Comparison of ENCODE assay signal across 8 mouse cellular contexts in the genomic region with DNA sequence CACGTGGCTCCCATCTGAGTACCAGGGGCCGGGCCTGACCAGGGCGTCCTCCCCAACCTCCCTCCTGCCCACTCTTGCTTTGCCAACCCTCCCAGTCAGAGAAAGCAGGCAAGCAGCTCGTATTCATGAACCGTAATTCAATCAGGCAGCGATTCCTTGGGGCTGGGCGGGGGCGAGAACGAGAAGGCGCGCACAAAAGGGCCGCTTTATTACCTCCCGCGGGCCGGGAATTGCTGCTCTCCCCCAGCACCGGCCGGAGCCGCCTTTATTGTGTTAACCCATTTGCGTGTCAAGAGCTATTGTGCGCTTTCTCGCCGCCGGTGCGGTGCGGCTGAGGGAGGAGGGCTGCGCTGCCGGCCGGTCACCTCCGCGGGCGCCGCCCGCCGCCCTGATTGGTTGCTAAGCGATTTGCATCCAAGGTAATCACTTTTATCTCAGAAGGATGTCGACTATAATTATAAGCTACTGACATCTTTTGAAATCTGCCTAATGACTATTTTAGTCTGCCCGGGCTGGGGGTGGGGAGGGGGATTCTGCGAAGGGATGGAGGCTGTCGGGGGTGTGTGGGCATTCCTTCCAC. TPM values are rescaled to one million over a fixed set of nuclear protein-coding genes. Genes with fewer than 3 reads are reported as not detected.
A peak's percentile ranks its signal among the peaks of the same experiment; 100 is the strongest.
DNase-seq lines count a peak whose midpoint lies in the region; ATAC-seq and TF ChIP-seq lines count a peak whose summit lies in the region.
"Had no signal": no experiment of that assay in that cellular context is flagged by ENCODE, and none has a peak within 500 bp of the region (broad histone marks: within the 10 kb centered on the region; RNA-seq: fewer than 3 reads in every experiment).

No protein-coding gene starts in this region.

- TF ChIP-seq CTCF in lung, embryonic 14.5 days (IDR thresholded peaks at IDR 0.05; ENCODE audit: low read depth) = no peak
- TF ChIP-seq CTCF in olfactory bulb, adult 2 months (IDR thresholded peaks at IDR 0.05; ENCODE audit: insufficient read depth, low read depth, low read length) = no peak

- peaks cover 35% of the 10 kb centered on the region for H3K4me1 ChIP-seq in lung, embryonic 14.5 days (ENCODE audit: insufficient read depth)
- peaks cover 31% of the 10 kb centered on the region for H3K4me1 ChIP-seq in embryonic facial prominence, embryonic 14.5 days (ENCODE audit: control insufficient read depth, insufficient read depth, low read length)
- H3K4me1 ChIP-seq in olfactory bulb, adult 2 months (ENCODE audit: control insufficient read depth, insufficient read depth, low read length) = peaks cover 68% of the 10 kb centered on the region

- no peak overlapping the region for H3K27ac ChIP-seq in lung, embryonic 14.5 days (ENCODE audit: low read depth)
- no peak overlapping the region for H3K27ac ChIP-seq in embryonic facial prominence, embryonic 14.5 days (replicated peaks; ENCODE audit: low read depth, low read length)
- H3K27ac ChIP-seq in olfactory bulb, adult 2 months (ENCODE audit: insufficient read depth, low read depth, low read length) = no peak overlapping the region

- DNase-seq in lung, embryonic 14.5 days = peak; percentile 32
- no peak for DNase-seq in lung, postnatal 4 days
- peak; percentile 80 for DNase-seq in embryonic facial prominence, embryonic 14.5 days (ENCODE audit: low spot score)
- peak; percentile 62 to 72 for DNase-seq in kidney, postnatal 4 days
- no peak for DNase-seq in frontal cortex, postnatal 25 days (ENCODE audit: low spot score in 2 of 2)
- no peak for DNase-seq in gastrocnemius, adult 18-20 months (ENCODE audit: low spot score)

- H3K4me3 ChIP-seq in lung, embryonic 14.5 days (ENCODE audit: low read depth, low read length) = peak overlapping the region; percentile 32
- H3K4me3 ChIP-seq in embryonic facial prominence, embryonic 14.5 days (ENCODE audit: low read depth, low read length) = peak overlapping the region; percentile 40
- peak overlapping the region; percentile 95 for H3K4me3 ChIP-seq in olfactory bulb, adult 2 months (ENCODE audit: insufficient read depth, low read depth, low read length)
- H3K4me3 ChIP-seq: megakaryocyte, embryonic 14.5 days had no signal

- TF ChIP-seq POLR2A in olfactory bulb, adult 2 months (IDR thresholded peaks at IDR 0.05; ENCODE audit: insufficient read depth, low read depth, low read length) = no peak

- peak overlapping the region; percentile 22 for H3K9ac ChIP-seq in lung, embryonic 14.5 days
- peak overlapping the region; percentile 43; the same call in 1 of the 2 replicates for H3K9ac ChIP-seq in embryonic facial prominence, embryonic 14.5 days (ENCODE audit: low read depth, low read length)

- no peaks in the 10 kb centered on the region for H3K9me3 ChIP-seq in lung, embryonic 14.5 days (ENCODE audit: low read depth, low read length)
- H3K9me3 ChIP-seq in embryonic facial prominence, embryonic 14.5 days (ENCODE audit: control insufficient read depth, low read length) = no peaks in the 10 kb centered on the region
- H3K9me3 ChIP-seq: megakaryocyte, embryonic 14.5 days had no signal

- WGBS in lung, embryonic 14.5 days = 2% methylated on average over 39 of the region's 39 CpGs
- under 1% methylated on average over 34 of the region's 39 CpGs for WGBS in embryonic facial prominence, embryonic 14.5 days
- 3% methylated on average over 39 of the region's 39 CpGs for WGBS in olfactory bulb, adult 2 months

- H3K27me3 ChIP-seq in lung, embryonic 14.5 days (ENCODE audit: insufficient read depth, low read length) = peaks cover 25% of the 10 kb centered on the region
- peaks cover 30% of the 10 kb centered on the region for H3K27me3 ChIP-seq in embryonic facial prominence, embryonic 14.5 days (replicated peaks; ENCODE audit: control insufficient read depth, insufficient read depth, low read length)

- no peaks in the 10 kb centered on the region for H3K36me3 ChIP-seq in lung, embryonic 14.5 days (ENCODE audit: insufficient read depth)
- no peaks in the 10 kb centered on the region for H3K36me3 ChIP-seq in embryonic facial prominence, embryonic 14.5 days (ENCODE audit: control insufficient read depth, insufficient read depth, low read length)

- ATAC-seq in lung, embryonic 14.5 days (ENCODE audit: insufficient read depth) = no peak
- peak; percentile 17 for ATAC-seq in embryonic facial prominence, embryonic 14.5 days (ENCODE audit: low read depth)

- peak overlapping the region; percentile 69 for H3K4me2 ChIP-seq in lung, embryonic 14.5 days
- H3K4me2 ChIP-seq in embryonic facial prominence, embryonic 14.5 days (ENCODE audit: low read depth, low read length) = peak overlapping the region; percentile 67

RNA-seq across cellular contexts. Expression of a gene that starts 3.7 kb away (rescaled TPM):
- polyA plus RNA-seq in lung, embryonic 14.5 days (2014; fragmentation: Nextera tagmentation; extraction: Ambion mirVana) = 2.3 and 2.5 TPM in 2 replicates
- 1.4 and 1.6 TPM in 2 replicates for polyA plus RNA-seq in embryonic facial prominence, embryonic 14.5 days (2014; fragmentation: Nextera tagmentation; extraction: Ambion mirVana)
- polyA plus RNA-seq in olfactory bulb, adult 2 months (2012; ENCODE audit: insufficient read depth, insufficient read length, low replicate concordance, missing spikeins) = not detected in 2 replicates
- under 1 TPM; 0.33 to 0.66 TPM for total RNA-seq in gastrocnemius, adult 18-20 months (2021)

Comparison
In these comparisons a context has a peak if more than half of its experiments do, and no peak if none do; other contexts are left out.
1. DNase-seq: peak in lung, embryonic 14.5 days (single experiment), embryonic facial prominence, embryonic 14.5 days (single experiment) and kidney, postnatal 4 days (2 of 2); none in lung, postnatal 4 days (0 of 2), frontal cortex, postnatal 25 days (0 of 2) and gastrocnemius, adult 18-20 months (single experiment).
2. H3K4me3 ChIP-seq: peak in every context shown above with its lines; median percentile 95 in olfactory bulb, adult 2 months; 40 in embryonic facial prominence, embryonic 14.5 days; 32 in lung, embryonic 14.5 days.